Mouse (Mus musculus): Measurements from ENCODE around the gene Ppp1r3f. TPM values are rescaled to one million over a fixed set of nuclear protein-coding genes. Genes with fewer than 3 reads are reported as not detected.

The Ppp1r3f gene
- 4.5 and 7.5 TPM in 2 replicates for polyA plus RNA-seq (2012; ENCODE audit: low replicate concordance)

GRCm38 (mm10) chrX:7574087-7574884 lies at the start of gene Ppp1r3f:
Gene Ppp1r3f (minus strand): TSS chrX:7574283.

GRCm38 (mm10) chrX:7606783-7607182 lies 32.7 kb upstream of the Ppp1r3f start, which contains the start of gene Cacna1f:
Gene Cacna1f (plus strand): TSS chrX:7607083.

GRCm38 (mm10) chrX:7604879-7605574 lies 30.9 kb upstream of the Ppp1r3f start, which contains the start of gene Ccdc22:
Gene Ccdc22 (minus strand): TSS chrX:7605517.

GRCm38 (mm10) chrX:7573176-7574086 lies 652 bp downstream of the Ppp1r3f start, which contains the start of gene Foxp3:
Gene Foxp3 (plus strand): TSS chrX:7573644.

Other genes starting within 250 kb of the Ppp1r3f start
- 0.13 and 0.38 TPM in 2 replicates for gene Usp27x, start 198.5 kb downstream of the Ppp1r3f start, polyA plus RNA-seq (2012; ENCODE audit: low replicate concordance)
- gene Foxp3, start 639 bp downstream of the Ppp1r3f start, polyA plus RNA-seq (2012; ENCODE audit: low replicate concordance) = 53.4 and 130 TPM in 2 replicates
- 15.7 and 23.4 TPM in 2 replicates for gene Ccdc22, start 31.2 kb upstream of the Ppp1r3f start, polyA plus RNA-seq (2012; ENCODE audit: low replicate concordance)
- 0.06 TPM in 1 of 2 replicates, not detected in the other for gene Cacna1f, start 32.8 kb upstream of the Ppp1r3f start, polyA plus RNA-seq (2012; ENCODE audit: low replicate concordance)
- 1.3 and 1.4 TPM in 2 replicates for gene Syp, start 64.2 kb upstream of the Ppp1r3f start, polyA plus RNA-seq (2012; ENCODE audit: low replicate concordance)
- gene Prickle3, start 83.0 kb upstream of the Ppp1r3f start, polyA plus RNA-seq (2012; ENCODE audit: low replicate concordance) = 46.7 and 115 TPM in 2 replicates
- 101 and 137 TPM in 2 replicates for gene Plp2, start 97.1 kb upstream of the Ppp1r3f start, polyA plus RNA-seq (2012; ENCODE audit: low replicate concordance)
- gene Magix, start 107.0 kb upstream of the Ppp1r3f start, polyA plus RNA-seq (2012; ENCODE audit: low replicate concordance) = 0.09 TPM in 1 of 2 replicates, not detected in the other
- 3.7 and 10.8 TPM in 2 replicates for gene Gpkow, start 122.8 kb upstream of the Ppp1r3f start, polyA plus RNA-seq (2012; ENCODE audit: low replicate concordance)
- 23.1 and 43.2 TPM in 2 replicates for gene Wdr45, start 140.1 kb upstream of the Ppp1r3f start, polyA plus RNA-seq (2012; ENCODE audit: low replicate concordance)
- gene Gm45208, start 148.0 kb upstream of the Ppp1r3f start, polyA plus RNA-seq (2012; ENCODE audit: low replicate concordance) = 6.3 and 11.1 TPM in 2 replicates
- gene Praf2, start 154.2 kb upstream of the Ppp1r3f start, polyA plus RNA-seq (2012; ENCODE audit: low replicate concordance) = 15.7 and 22.6 TPM in 2 replicates
- gene Ccdc120, start 176.6 kb upstream of the Ppp1r3f start, polyA plus RNA-seq (2012; ENCODE audit: low replicate concordance) = 0.70 and 1.6 TPM in 2 replicates
- 51.6 and 59.4 TPM in 2 replicates for gene Tfe3, start 188.3 kb upstream of the Ppp1r3f start, polyA plus RNA-seq (2012; ENCODE audit: low replicate concordance)
- 58.1 and 71.9 TPM in 2 replicates for gene Gripap1, start 215.5 kb upstream of the Ppp1r3f start, polyA plus RNA-seq (2012; ENCODE audit: low replicate concordance)
- gene Kcnd1, start 248.0 kb upstream of the Ppp1r3f start, polyA plus RNA-seq (2012; ENCODE audit: low replicate concordance) = 0.54 and 0.69 TPM in 2 replicates

All from hematopoietic multipotent progenitor cell, adult 10-12 weeks (in vitro differentiated cells).